Mouse (Mus musculus) cerebral cortex, adult 2 months (tissue): ENCODE data around the gene Crybg3.

Experiments
- WGBS: fragments of 180-500 bp; shearing (Covaris S2); methylation state at CpG from one replicate; pipeline ENCODE4 v1.1.7; 2018; 5-methylcytosine and 5-hydroxymethylcytosine counted together

Crybg3 gene

DNA sequence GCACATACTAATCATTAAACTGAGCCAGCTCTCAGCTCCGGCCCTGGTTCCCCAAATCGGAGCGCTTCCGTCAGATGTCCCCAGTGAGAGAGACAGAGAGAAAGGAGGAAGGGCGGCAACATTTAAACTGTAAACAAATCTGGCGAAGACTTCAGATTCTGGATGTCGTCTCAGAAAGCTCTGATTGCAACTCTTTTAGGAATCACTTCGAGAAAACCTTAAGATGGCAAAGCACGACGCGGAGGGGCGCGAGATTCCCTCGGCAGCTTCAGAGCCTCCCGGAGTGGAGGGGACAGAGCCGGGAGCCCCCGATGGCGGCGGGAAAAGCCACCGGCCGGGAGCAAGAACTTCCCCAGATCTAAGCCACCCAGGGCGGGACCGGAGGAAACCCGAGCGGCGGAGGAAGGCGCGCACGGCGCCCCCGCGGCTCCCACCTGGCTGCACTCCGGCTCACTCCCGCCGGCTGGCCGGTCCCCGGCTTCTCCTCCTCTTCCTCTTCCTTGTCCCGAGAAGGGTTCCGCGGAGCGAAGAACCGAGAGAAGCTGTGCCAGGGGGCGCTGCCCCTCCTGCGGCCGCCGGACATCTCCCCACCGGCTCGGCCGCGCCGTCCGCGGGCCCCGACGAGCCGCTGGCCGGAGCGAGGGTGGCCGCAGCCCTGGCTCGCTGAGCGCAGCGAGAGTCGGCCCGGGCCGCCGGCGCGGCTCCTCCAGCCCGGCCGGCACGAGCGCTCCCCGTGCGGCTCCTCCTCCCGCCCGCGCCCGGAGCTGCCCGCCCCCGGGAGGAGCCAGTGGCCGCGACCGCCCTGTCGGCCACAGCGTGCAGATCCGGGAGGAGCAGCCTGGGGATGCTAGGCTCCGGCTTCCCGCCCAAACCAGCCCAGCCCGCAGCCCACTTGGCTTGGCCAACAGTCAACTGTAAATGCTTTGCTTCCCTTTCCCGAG is at the start of gene Crybg3:
Crybg3 (minus strand) TSS at position 669 of the 941 bp plus-strand sequence.
- under 1% methylated on average over 81 of the region's 90 CpGs for WGBS

DNA sequence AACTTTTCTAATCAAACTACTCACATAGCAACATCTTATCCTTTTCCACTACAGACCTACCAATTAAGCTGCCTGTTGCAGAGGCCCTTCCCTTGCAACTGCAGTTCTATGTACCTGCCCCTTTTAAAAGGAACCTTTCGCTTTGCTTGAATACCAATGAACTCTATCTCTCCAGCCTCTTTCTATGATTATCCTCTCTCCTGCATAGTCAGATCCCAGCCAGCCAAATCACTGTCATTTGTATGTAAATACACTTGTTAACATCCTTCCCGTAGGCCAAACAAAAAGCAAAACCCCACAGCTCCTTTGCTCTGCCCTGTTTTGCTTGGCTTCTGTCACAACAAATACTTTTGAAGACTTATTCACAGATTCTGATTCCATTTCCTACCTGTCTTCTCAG is 43.0 kb upstream of the Crybg3 start:
- 75% methylated on average over 2 of the region's 2 CpGs for WGBS

DNA sequence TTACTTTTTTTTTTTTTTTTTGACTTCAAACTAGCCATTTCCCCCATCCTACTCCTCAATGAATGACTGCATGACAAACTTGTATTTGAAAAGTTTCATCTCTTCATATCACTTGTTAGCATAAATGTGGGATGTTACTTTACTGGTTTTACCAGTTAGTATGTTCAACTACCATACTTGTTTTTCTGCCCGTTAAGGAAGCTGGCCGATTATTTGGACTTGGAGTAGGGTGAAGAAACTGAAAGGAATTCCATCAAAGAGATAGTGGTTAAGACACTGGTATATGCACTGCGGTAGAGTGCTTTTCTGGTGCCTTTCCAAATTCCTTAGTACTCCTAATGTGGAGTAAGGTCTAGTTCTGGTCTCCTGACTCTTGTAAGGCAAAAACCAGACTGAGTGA is 39.2 kb upstream of the Crybg3 start:
- 89% methylated on average over 3 of the region's 3 CpGs for WGBS

GRCm38 (mm10) chr16:59639102-59639691 is 38.4 kb upstream of the Crybg3 start, which contains the start of gene Arl6:
Arl6 (minus strand) TSS chr16:59639391.
- WGBS: under 1% methylated on average over 46 of the region's 46 CpGs

- 68% methylated on average over 2 of the region's 2 CpGs for WGBS
Observed at GRCm38 (mm10) chr16:59634598-59634997, 33.8 kb upstream of the Crybg3 start.

GRCm38 (mm10) chr16:59621554-59621953 is 20.8 kb upstream of the Crybg3 start:
- WGBS: 94% methylated on average over 2 of the region's 2 CpGs

DNA sequence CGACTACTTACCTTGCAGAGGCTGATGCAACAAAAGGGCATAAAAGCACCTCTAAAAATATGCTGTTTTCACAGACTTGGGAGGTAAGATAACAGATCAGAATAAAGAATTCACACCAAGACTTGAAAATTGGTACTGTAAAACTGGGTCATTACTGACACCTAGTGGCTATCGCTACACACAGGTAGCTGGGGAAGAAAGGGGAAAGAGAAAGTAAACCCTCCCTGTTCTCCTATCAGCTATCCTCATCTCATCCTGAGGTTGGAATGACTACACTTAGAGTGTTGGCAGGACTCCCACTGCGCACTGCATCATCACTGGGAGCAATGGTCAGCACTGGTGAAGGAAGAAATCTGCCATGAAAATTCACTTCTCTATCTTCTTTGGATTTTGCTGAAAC is 16.4 kb upstream of the Crybg3 start:
- WGBS: 35% methylated on average over 3 of the region's 3 CpGs

DNA sequence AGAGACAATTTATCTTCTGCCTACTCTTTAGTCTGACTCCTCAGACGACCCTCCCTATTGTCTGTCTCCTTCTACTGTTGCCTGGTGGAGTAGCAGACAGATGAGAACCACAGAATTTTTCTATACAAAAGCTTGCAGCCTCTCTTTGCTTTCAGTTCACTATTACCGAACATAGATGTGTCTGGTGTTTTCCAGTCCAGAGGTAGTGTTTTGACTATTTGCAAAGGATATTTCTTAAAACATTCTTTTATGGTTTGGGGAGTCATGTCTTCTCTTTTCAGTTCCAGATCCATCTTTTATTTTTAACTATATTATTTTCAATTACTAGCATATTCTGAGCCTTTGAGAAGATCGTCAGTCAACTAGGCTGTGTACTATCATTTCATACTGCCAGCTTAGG is 14.9 kb upstream of the Crybg3 start:
- 83% methylated on average over 3 of the region's 3 CpGs for WGBS

- WGBS: 88% methylated on average over 1 of the region's 1 CpGs
Observed at GRCm38 (mm10) chr16:59610750-59611149, 10.0 kb upstream of the Crybg3 start.

DNA sequence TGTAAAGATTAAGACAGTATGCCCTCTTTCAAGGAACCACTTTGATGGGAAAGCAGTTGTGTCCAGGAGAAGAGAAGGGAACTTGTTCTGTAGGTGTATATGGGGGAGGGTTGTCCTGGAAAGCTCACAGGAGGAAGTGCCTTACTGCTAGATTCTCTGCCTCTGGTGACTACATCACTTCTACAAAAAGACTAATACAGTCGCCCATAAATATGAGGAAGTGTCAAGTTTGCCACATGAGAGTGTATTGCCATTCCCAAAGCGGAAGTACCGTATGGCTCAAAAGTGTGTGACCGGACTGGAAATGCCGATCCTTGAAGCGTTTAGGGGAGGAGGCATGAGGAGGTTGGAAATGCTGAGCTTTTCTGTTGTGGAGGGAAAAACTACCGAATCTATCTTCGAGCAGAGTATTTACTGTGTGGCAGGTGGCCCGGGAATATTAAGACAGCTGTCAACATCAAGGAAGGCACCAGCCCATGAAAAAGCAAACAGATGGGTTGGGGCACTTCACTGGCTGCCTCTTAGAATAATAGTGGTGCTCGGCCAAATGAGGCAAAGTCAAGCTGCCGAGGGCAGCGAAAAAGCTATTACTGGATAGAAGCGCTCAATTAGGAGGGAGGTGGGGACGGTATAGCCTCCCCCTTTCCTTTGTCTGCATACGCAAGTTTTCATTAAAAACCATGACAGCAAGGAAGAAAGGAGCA is 3.5 kb upstream of the Crybg3 start:
- WGBS: 33% methylated on average over 15 of the region's 15 CpGs

GRCm38 (mm10) chr16:59599411-59600265 is 1.1 kb downstream of the Crybg3 start:
- WGBS: 46% methylated on average over 17 of the region's 17 CpGs

DNA sequence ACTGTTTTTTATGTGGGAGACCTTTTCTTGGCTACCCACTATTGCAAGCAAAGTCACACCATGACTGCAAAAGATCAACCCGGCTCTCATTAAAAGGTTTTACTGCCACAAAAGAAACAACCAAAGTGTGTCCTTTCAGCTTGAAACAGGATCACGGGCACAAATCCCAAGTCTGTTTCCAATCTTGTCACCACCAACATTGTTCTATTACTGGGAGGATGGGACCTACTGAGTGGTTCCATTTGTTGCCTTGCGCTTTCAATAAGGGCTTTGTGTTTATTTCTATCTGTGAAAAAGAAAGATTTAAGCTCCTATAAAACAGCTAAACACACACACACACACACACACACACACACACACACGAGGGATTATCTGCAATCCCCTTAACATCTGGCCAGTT is 1.8 kb downstream of the Crybg3 start:
- WGBS: 51% methylated on average over 4 of the region's 4 CpGs

DNA sequence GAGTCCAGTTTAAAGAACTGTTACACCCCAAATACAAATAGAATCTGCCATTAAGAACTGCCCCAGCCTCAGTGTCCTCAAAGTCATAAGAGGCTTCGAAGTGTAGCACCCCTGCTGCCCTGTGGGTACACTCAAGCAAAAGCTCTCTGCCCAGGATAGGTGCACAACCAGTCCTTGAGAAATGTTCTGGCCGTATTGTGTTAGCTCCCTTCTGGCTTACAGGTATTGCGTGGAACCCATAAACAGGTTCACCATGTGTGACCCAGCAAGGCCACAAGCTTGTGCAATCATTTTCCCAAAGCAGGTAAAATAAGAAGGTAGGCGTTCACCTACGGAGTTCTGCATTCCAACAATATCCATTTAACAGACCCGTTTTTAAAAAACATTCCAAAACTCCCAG is 3.5 kb downstream of the Crybg3 start:
- 97% methylated on average over 6 of the region's 6 CpGs for WGBS

GRCm38 (mm10) chr16:59594714-59595113 is 6.1 kb downstream of the Crybg3 start:
- WGBS: 60% methylated on average over 3 of the region's 3 CpGs

- WGBS: 79% methylated on average over 6 of the region's 6 CpGs
Observed at GRCm38 (mm10) chr16:59590790-59591189, 10.0 kb downstream of the Crybg3 start.

GRCm38 (mm10) chr16:59588351-59589025 is 12.3 kb downstream of the Crybg3 start:
- 92% methylated on average over 13 of the region's 13 CpGs for WGBS

DNA sequence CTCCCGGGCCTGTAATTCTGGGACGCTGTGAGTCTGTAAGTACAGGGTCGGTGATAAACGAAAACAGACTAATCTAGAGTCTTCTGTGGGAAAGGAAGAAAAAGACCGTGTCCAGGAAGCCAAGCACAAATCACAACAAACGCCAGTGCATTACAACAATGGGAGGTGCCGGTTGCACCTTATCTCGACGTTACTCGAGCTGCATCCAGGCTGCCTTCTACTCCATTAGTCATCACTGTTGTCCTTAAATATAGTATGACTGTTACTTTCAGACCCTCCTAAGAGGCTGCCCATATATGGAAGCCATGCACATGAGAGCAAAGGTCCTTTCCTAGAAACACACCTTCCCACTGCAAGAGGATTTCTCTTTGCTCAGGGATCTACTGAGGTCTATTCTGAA is 13.0 kb downstream of the Crybg3 start:
- 87% methylated on average over 10 of the region's 10 CpGs for WGBS

- WGBS: 85% methylated on average over 8 of the region's 8 CpGs
Observed at GRCm38 (mm10) chr16:59586911-59587310, 13.9 kb downstream of the Crybg3 start.

DNA sequence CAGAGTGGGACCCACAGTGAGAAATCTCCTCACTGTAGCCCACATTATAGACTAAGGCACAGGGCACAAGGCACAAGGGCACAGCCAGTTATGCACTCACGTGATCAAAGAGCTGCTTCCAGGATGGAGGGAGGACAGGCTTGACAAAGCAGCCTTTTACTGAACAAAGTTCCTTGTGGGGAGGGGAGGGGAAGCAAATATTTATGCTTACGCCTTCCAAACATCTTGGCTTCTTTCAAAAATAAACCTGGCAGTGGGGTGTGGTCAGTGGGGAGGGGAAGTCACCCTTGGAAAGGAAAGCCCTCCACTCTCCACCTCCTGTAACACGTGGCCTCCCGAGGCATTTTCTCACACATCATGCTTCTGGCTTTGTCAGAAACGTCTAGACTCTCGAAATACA is 14.5 kb downstream of the Crybg3 start:
- 56% methylated on average over 6 of the region's 6 CpGs for WGBS

DNA sequence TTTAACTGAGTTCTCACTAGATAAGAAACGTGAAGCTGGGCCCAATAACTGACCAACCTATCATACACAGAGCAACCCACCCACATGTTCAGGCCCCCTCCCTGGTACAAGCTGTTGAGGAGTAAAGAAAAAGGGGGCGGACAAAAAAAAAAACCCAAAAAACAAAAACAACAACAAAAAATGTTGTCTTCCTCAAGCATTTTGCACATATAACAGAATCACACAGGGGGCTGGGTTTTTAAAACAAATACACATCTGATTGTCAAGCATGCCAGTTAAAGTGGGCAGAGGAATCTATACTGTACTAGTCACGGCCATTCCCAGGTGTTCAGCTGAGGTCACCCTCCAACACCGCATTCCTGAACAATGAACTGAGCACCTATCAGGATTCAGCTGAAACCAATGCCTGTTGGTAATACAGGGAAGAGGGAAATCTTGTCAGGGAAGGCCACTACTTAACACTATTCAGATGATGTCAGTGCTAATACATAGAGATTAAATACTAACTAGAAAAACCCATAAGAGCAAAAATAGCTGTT is 15.0 kb downstream of the Crybg3 start:
- 91% methylated on average over 4 of the region's 4 CpGs for WGBS

GRCm38 (mm10) chr16:59583515-59583914 is 17.3 kb downstream of the Crybg3 start:
- WGBS: 83% methylated on average over 5 of the region's 5 CpGs
